Mouse (Mus musculus) spleen, adult 2 months (tissue): ENCODE results near the gene Zfp58. TPM values are rescaled to one million over a fixed set of nuclear protein-coding genes. Genes with fewer than 3 reads are reported as not detected.
"Not testable (repeated sequence)": the region's sequence is repeated elsewhere in the genome, so short reads cannot be mapped to it uniquely, and the experiment has no call there.

ENCODE experiments used
- DNase-seq, 2 experiments: peaks; one replicate each; pipeline versions ENCODE4 v3.0.0 to v3.0.0-alpha.2; 2012 to 2021; ENCODE audit warnings: low spot score in 2 of 2, low read depth in 1 of 2
- H3K27ac ChIP-seq: fragments of 200-500 bp; 2 replicates; pipeline ENCODE4 v1.5.1; 2012; ENCODE audit warnings: low read length, inconsistent platforms; ENCODE audit not compliant: insufficient read depth
- H3K27me3 ChIP-seq: fragments of 200-500 bp; 2 replicates; pipeline ENCODE4 v1.6.1; 2012; ENCODE audit warnings: mild to moderate bottlenecking, moderate library complexity, low read length, inconsistent platforms; ENCODE audit not compliant: control insufficient read depth, insufficient read depth
- H3K36me3 ChIP-seq: fragments of 200-500 bp; 2 replicates; pipeline ENCODE4 v1.6.1; 2012; ENCODE audit warnings: mild to moderate bottlenecking, low read length, inconsistent platforms; ENCODE audit not compliant: control insufficient read depth, insufficient read depth
- H3K4me1 ChIP-seq: fragments of 200-500 bp; 2 replicates; pipeline ENCODE4 v1.6.1; 2011; ENCODE audit warnings: inconsistent platforms; ENCODE audit not compliant: control insufficient read depth, insufficient read depth, insufficient read length
- H3K4me3 ChIP-seq: fragments of 200-500 bp; 2 replicates; pipeline ENCODE4 v1.5.1; 2011; ENCODE audit warnings: mild to moderate bottlenecking, inconsistent platforms; ENCODE audit not compliant: insufficient read depth, insufficient read length; ENCODE audit errors: extremely low read depth
- CTCF ChIP-seq: fragments of 200-500 bp; IDR thresholded peaks from 2 replicates; pipeline ENCODE4 v1.5.1; 2011; ENCODE audit warnings: mild to moderate bottlenecking, inconsistent platforms; ENCODE audit not compliant: insufficient read depth, insufficient read length, insufficient replicate concordance; ENCODE audit errors: extremely low read depth
- POLR2A ChIP-seq: fragments of 200-500 bp; IDR thresholded peaks from 2 replicates; pipeline ENCODE4 v1.6.1; 2011; ENCODE audit warnings: low read depth, low read length, inconsistent platforms
- WGBS: fragments of 180-500 bp; shearing (Covaris S2); methylation state at CpG from one replicate; pipeline ENCODE4 v1.1.7; 2018; 5-methylcytosine and 5-hydroxymethylcytosine counted together
- polyA plus RNA-seq: library from polyadenylated mRNA; depleted of rRNA; stranded (reverse); fragments of >200 nt; gene quantifications from 2 replicates; pipeline ENCODE4 v1.2.3, GENCODE M21; 2012

The Zfp58 gene
- polyA plus RNA-seq, 1 experiment = 0.62 TPM

DNA sequence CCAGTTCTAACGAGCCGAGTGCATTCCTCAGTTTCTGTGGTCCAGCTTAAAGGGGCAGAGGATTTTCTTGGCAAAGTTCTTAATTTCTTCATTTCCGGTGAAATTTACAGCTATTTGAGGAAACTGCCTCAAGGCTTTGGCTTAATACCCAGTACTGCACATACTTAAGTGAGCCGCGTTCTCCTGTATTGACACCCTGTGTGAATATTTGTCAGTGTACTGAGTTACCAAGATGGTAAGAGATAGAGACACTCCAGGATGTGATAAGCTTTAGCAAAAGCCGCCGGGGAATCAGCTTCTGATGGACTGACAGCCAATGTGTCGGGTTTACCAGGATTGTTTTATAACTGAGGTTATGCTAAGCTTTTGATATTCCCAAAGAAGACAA, 15.9 kb downstream of the Zfp58 start:
- peak overlapping the region; percentile 74 for H3K4me3 ChIP-seq
- H3K27me3 ChIP-seq = no peaks in the 10 kb centered on the region
- 0 out of 2 replicates have a peak, but pooled peaks cover 1% of the 10 kb centered on the region for H3K36me3 ChIP-seq
- 36% methylated on average over 8 of the region's 8 CpGs for WGBS
- no peak for DNase-seq
- TF ChIP-seq POLR2A = no peak
- TF ChIP-seq CTCF = no peak
- peak overlapping the region; percentile 34; the same call in 1 of the 2 replicates for H3K27ac ChIP-seq
- no peaks in the 10 kb centered on the region; the same call in 1 of the 2 replicates for H3K4me1 ChIP-seq

DNA sequence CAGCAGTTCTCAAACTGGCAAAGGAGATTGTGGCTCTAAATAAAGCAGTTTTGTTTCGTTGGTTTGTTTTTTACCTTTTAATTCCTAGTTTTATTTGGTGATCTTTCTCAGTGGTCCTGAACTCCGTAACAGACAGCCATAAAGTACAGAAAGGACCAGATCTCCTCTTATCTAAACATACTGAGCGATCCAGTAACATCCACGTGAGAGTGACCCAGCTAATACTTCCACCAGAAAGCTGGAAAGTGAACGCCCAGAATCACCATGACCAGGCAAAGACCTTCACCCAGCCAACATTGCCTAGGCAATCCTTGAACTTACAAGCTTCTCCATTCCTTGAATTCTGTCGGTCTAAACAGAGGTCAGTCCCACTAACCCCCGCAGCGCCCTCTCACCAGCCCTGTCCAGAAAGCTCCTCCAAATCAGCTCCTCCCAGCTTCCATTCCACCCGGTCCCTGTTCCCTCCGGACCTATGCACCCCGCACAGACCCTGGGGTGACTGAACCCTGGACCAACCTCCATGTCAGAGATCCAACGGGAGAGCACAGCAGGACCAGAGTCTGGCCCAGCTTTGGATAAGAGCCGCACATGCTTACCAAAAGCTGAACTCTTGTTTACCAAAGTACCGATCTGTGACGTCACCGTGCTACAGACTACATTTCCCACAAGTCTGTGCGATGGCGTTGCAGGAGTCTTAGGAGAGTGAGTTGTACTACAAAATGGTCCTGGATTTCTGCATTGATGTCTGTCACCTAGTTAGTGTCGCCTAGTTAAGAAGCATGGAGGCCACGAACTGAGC, 16.5 kb downstream of the Zfp58 start, which contains the start of gene Zfp874b:
TSS of gene Zfp874b (minus strand) at position 634 of the 799 bp plus-strand sequence.
- peak within 1 kb of the TSS; percentile 74 for H3K4me3 ChIP-seq
- peak within 1 kb of the TSS; percentile 62 for H3K27ac ChIP-seq
- no peaks in the 10 kb centered on the region; the same call in 1 of the 2 replicates for H3K4me1 ChIP-seq
- WGBS = 1% methylated on average over 20 of the region's 20 CpGs
- 0 out of 2 replicates have a peak, but pooled peaks cover 1% of the 10 kb centered on the region for H3K36me3 ChIP-seq
- TF ChIP-seq CTCF (no peak), POLR2A (no peak; the same call in 1 of the 2 replicates)
- DNase-seq = peak; percentile 78 to 85
- H3K27me3 ChIP-seq = no peaks in the 10 kb centered on the region

DNA sequence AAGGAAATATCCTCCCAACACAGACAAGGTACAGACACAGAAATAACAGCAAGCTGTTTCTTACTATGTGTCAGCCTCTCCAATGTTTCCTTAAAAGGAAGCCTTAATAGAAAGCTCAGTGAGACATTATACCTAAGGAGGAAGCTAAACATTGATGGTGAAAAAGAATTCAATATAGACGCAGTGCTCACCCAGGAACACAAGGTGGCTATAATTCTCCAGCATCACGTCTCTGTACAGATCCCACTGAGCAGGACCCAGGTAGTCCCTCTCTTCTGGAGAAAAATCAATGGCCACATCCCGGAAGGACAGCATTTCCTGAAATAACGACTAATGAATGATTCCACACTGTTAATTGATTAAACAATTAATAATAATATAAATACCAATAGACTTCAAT, 18.8 kb downstream of the Zfp58 start:
- 76% methylated on average over 4 of the region's 4 CpGs for WGBS
- Histone ChIP-seq H3K27me3 (no peaks in the 10 kb centered on the region), H3K4me1 (no peaks in the 10 kb centered on the region; the same call in 1 of the 2 replicates), H3K4me3 (no peak overlapping the region), H3K27ac (no peak overlapping the region), H3K36me3 (peaks cover 4% of the 10 kb centered on the region)
- DNase-seq = no peak
- no peak for TF ChIP-seq POLR2A
- no peak for TF ChIP-seq CTCF

DNA sequence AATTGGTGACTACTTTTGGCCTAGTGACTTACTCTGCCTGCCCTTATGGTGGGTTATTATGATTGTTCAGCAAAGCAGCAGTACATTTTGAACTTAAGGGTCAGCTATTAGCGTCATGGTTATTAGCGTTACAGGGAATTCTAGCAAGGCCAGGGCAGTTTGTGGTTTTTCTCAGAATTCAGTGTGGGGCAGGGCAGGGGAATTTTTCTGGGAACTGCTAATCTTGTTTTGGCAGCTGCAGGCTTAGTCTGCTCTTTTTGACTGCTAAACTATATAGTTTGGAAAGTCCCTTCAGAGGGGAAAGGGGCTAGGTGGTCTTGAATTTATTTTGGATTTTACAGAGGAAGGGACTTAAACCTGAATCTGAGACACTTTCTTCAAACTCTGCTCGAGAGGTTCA, 31.1 kb downstream of the Zfp58 start:
- 84% methylated on average over 3 of the region's 3 CpGs for WGBS
- no peak for DNase-seq
- no peak overlapping the region for H3K4me3 ChIP-seq

DNA sequence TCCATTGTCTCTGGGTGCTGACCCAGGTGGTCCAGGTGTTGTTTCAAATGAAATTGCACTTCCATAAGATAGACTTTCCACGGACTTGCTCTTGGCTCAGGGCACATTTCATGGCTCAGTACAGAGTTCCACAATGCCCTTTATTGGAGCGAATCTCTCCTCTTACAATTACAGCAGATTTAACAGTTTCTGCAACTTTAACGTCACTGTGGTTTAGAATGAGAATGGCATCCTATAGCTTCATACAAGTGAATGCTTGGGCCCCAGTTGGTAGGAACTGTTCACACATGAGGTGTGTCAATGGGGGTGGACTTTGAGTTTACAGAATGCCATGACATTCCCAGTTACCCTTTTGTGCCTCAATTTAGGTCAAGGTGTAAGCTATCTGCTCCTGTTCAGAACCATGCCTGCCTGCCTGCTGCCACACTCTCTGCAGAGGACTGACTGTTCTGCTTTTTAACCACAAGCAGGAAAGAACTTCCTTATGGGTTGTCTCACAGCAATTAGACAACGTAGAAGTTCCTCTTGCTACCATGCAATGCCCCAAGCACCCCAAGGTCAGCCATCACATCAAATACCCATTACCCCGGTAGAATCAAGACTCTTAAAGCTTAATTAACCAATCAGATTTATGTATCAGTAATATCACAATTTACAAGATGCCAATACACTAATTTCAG, 36.7 kb downstream of the Zfp58 start:
- H3K36me3 ChIP-seq, H3K27me3 ChIP-seq, H3K4me3 ChIP-seq, H3K4me1 ChIP-seq, H3K27ac ChIP-seq: not testable (repeated sequence)
- WGBS = 15% methylated on average over 3 of the region's 5 CpGs
- peak; percentile 6 to 7 for DNase-seq

More for the DNA sequence above, 31.1 kb downstream of the Zfp58 start:
- Histone ChIP-seq H3K36me3 (peaks cover 6% of the 10 kb centered on the region; the same call in 1 of the 2 replicates), H3K4me1 (peaks cover 1% of the 10 kb centered on the region; the same call in 1 of the 2 replicates), H3K27ac (no peak overlapping the region), H3K27me3 (no peaks in the 10 kb centered on the region)
- TF ChIP-seq CTCF (no peak), POLR2A (no peak)

DNA sequence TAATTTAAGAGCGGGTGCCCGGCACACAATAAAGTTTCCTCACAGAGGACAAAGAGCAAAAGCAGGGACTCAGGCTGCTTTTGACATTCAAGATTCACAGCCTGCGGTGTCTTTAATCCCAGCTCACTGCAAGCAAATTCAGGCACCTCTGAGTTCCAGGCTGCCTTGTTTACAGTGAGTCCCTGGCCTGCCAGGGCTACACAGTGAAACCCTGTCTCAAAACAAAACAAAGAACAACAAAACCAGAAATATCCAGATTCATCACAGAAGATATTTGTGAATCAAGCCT, 48.4 kb downstream of the Zfp58 start:
- no peak overlapping the region for H3K4me3 ChIP-seq
- no peak for DNase-seq
- no peaks in the 10 kb centered on the region; the same call in 1 of the 2 replicates for H3K36me3 ChIP-seq
- H3K4me1 ChIP-seq = no peaks in the 10 kb centered on the region
- no peak for TF ChIP-seq POLR2A
- TF ChIP-seq CTCF = no peak
- 34% methylated on average over 3 of the region's 3 CpGs for WGBS
- H3K27ac ChIP-seq = 0 out of 2 replicates have a peak overlapping the region, but pooled peaks have one; percentile 33
- no peaks in the 10 kb centered on the region for H3K27me3 ChIP-seq
